In genomic region chr11:35603946-35604345, GRCm38 (mm10) we compare ENCODE assay signal across 10 mouse cellular contexts.
DNase-seq lines count a peak whose midpoint lies in the region; ATAC-seq and TF ChIP-seq lines count a peak whose summit lies in the region.
"Had no signal": no experiment of that assay in that cellular context is flagged by ENCODE, and none has a peak within 500 bp of the region (broad histone marks: within the 10 kb centered on the region; RNA-seq: fewer than 3 reads in every experiment).

No protein-coding gene starts in this region.

- TF ChIP-seq CTCF in cerebellum, adult 2 months (IDR thresholded peaks at IDR 0.05; ENCODE audit: borderline replicate concordance, insufficient read depth, low read depth, low read length), result peak; percentile 7; the same call in 1 of the 2 replicates
- peak; percentile 50 for TF ChIP-seq CTCF in kidney, postnatal 0 days (IDR thresholded peaks at IDR 0.05; ENCODE audit: low read depth)

- H3K36me3 ChIP-seq in kidney, postnatal 0 days (ENCODE audit: insufficient read depth, low read length), result no peaks in the 10 kb centered on the region

- peaks cover 15% of the 10 kb centered on the region for H3K4me1 ChIP-seq in cerebellum, adult 2 months (ENCODE audit: control insufficient read depth, insufficient read depth, low read length)
- H3K4me1 ChIP-seq in kidney, postnatal 0 days (replicated peaks; ENCODE audit: insufficient read depth, low read length), result no peaks in the 10 kb centered on the region; the same call in 1 of the 2 replicates

- no peak overlapping the region for H3K4me3 ChIP-seq in cerebellum, adult 2 months (replicated peaks; ENCODE audit: insufficient read depth, low read depth, low read length)
- no peak overlapping the region for H3K4me3 ChIP-seq in kidney, postnatal 0 days (replicated peaks; ENCODE audit: low read depth, low read length)
- H3K4me3 ChIP-seq: heart, embryonic 13.5 days had no signal

- no peak for TF ChIP-seq POLR2A in cerebellum, adult 2 months (IDR thresholded peaks at IDR 0.05; ENCODE audit: borderline replicate concordance, insufficient read depth, low read length)

- ATAC-seq in kidney, postnatal 0 days (replicated peaks; ENCODE audit: low FRiP score, low read depth), result no peak

- 88% methylated on average over 6 of the region's 6 CpGs for WGBS in cerebellum, adult 2 months
- 93% methylated on average over 6 of the region's 6 CpGs for WGBS in kidney, postnatal 0 days

- no peak overlapping the region for H3K27ac ChIP-seq in cerebellum, adult 2 months (ENCODE audit: insufficient read depth, low read length)
- H3K27ac ChIP-seq in kidney, postnatal 0 days, result no peak overlapping the region
- H3K27ac ChIP-seq: heart, embryonic 13.5 days had no signal

- H3K27me3 ChIP-seq in cerebellum, adult 2 months (ENCODE audit: control insufficient read depth, insufficient read depth, low read length), result no peaks in the 10 kb centered on the region
- H3K27me3 ChIP-seq in kidney, postnatal 0 days (ENCODE audit: insufficient read depth, low read length), result no peaks in the 10 kb centered on the region
- H3K27me3 ChIP-seq: heart, embryonic 13.5 days had no signal

- no peak overlapping the region for H3K9ac ChIP-seq in kidney, postnatal 0 days (ENCODE audit: low read depth, low read length)
- H3K9ac ChIP-seq: heart, embryonic 13.5 days had no signal

- DNase-seq in cerebellum, adult 2 months, result no peak
- DNase-seq in cerebellum, adult 9-11 months, result no peak
- peak; percentile 29 for DNase-seq in kidney, postnatal 0 days (ENCODE audit: low spot score)
- DNase-seq in kidney, postnatal 25 days, result no peak
- peak; percentile 34 for DNase-seq in right cerebral cortex, postnatal 4 days
- DNase-seq in right cerebral cortex, postnatal 25 days, result no peak
- DNase-seq in thymus, postnatal 4 days, result no peak
- DNase-seq in kidney, adult 9 months, result no peak
- DNase-seq: kidney, adult 18-20 months had no signal

- H3K4me2 ChIP-seq in kidney, postnatal 0 days (ENCODE audit: low read length), result no peak overlapping the region
- H3K4me2 ChIP-seq: heart, embryonic 13.5 days had no signal

- no peaks in the 10 kb centered on the region for H3K9me3 ChIP-seq in kidney, postnatal 0 days (replicated peaks; ENCODE audit: low read length)

Comparison
In these comparisons a context has a peak if more than half of its experiments do, and no peak if none do; other contexts are left out.
1. DNase-seq: peak in kidney, postnatal 0 days (single experiment) and right cerebral cortex, postnatal 4 days (single experiment); none in cerebellum, adult 2 months (0 of 2), cerebellum, adult 9-11 months (single experiment), kidney, postnatal 25 days (0 of 2), right cerebral cortex, postnatal 25 days (single experiment), thymus, postnatal 4 days (single experiment) and kidney, adult 9 months (single experiment).